Mouse (Mus musculus) right cerebral cortex, postnatal 14 days (tissue): ENCODE data around the gene Tmem30a.

Source experiments
- DNase-seq: peaks from one replicate; pipeline ENCODE4 v3.0.0; 2022

The Tmem30a gene

GRCm38 (mm10) chr9:79792841-79793835, at the start of gene Tmem30a:
Tmem30a (minus strand) TSS chr9:79793507.
- DNase-seq = peak; percentile 94

- no peak for DNase-seq
Measured at GRCm38 (mm10) chr9:79842615-79843014, 49.3 kb upstream of the Tmem30a start.

- DNase-seq = no peak
Measured at GRCm38 (mm10) chr9:79842028-79842427, 48.7 kb upstream of the Tmem30a start.

- no peak for DNase-seq
Measured at GRCm38 (mm10) chr9:79831294-79831693, 38.0 kb upstream of the Tmem30a start.

GRCm38 (mm10) chr9:79830874-79831273, 37.6 kb upstream of the Tmem30a start:
- DNase-seq = no peak

GRCm38 (mm10) chr9:79829842-79830800, 36.8 kb upstream of the Tmem30a start:
- DNase-seq = no peak

GRCm38 (mm10) chr9:79827072-79827471, 33.8 kb upstream of the Tmem30a start:
- no peak for DNase-seq

- DNase-seq = no peak
Measured at GRCm38 (mm10) chr9:79825526-79825925, 32.2 kb upstream of the Tmem30a start.

- no peak for DNase-seq
Measured at GRCm38 (mm10) chr9:79823856-79824255, 30.5 kb upstream of the Tmem30a start.

- DNase-seq = no peak
Measured at GRCm38 (mm10) chr9:79823438-79823837, 30.1 kb upstream of the Tmem30a start.

- DNase-seq = no peak
Measured at GRCm38 (mm10) chr9:79816464-79816863, 23.2 kb upstream of the Tmem30a start.

- DNase-seq = no peak
Measured at GRCm38 (mm10) chr9:79816013-79816412, 22.7 kb upstream of the Tmem30a start.

GRCm38 (mm10) chr9:79814592-79814991, 21.3 kb upstream of the Tmem30a start:
- no peak for DNase-seq

- DNase-seq = no peak
Measured at GRCm38 (mm10) chr9:79810969-79811902, 17.9 kb upstream of the Tmem30a start.

- no peak for DNase-seq
Measured at GRCm38 (mm10) chr9:79810534-79810933, 17.2 kb upstream of the Tmem30a start.

- no peak for DNase-seq
Measured at GRCm38 (mm10) chr9:79809411-79809810, 16.1 kb upstream of the Tmem30a start.

GRCm38 (mm10) chr9:79807178-79807577, 13.9 kb upstream of the Tmem30a start:
- no peak for DNase-seq

GRCm38 (mm10) chr9:79806317-79807075, 13.2 kb upstream of the Tmem30a start:
- no peak for DNase-seq

- DNase-seq = no peak
Measured at GRCm38 (mm10) chr9:79805426-79805825, 12.1 kb upstream of the Tmem30a start.

- DNase-seq = no peak
Measured at GRCm38 (mm10) chr9:79796461-79797135, 3.3 kb upstream of the Tmem30a start.

GRCm38 (mm10) chr9:79795076-79795475, 1.8 kb upstream of the Tmem30a start:
- no peak for DNase-seq
